Mouse (Mus musculus) bone marrow, adult 2 months (tissue): ENCODE data around the gene Mthfd2l.

Experiments
- CTCF ChIP-seq: fragments of 200-500 bp; IDR thresholded peaks from 2 replicates; pipeline ENCODE4 v1.5.1; 2011; ENCODE audit warnings: low read length, control low read depth; ENCODE audit not compliant: control insufficient read depth, insufficient read depth
- POLR2A ChIP-seq: fragments of 200-500 bp; IDR thresholded peaks from 2 replicates; pipeline ENCODE4 v1.6.1; 2011; ENCODE audit warnings: low read depth, mild to moderate bottlenecking, control low read depth, low read length, borderline replicate concordance; ENCODE audit not compliant: control insufficient read depth

GRCm38 (mm10) chr5:90903339-90904020, 27.4 kb upstream of the Mthfd2l start, which contains the start of gene Cxcl2:
- TF ChIP-seq POLR2A (no peak), CTCF (no peak)
